Mouse (Mus musculus): ENCODE measurements around the gene H2-Ke6. TPM values are rescaled to one million over a fixed set of nuclear protein-coding genes. Genes with fewer than 3 reads are reported as not detected.
"Not testable (repeated sequence)": the region's sequence is repeated elsewhere in the genome, so short reads cannot be mapped to it uniquely, and the experiment has no call there.

H2-Ke6 gene
- total RNA-seq, 2 experiments from 2014 or later = 80.3 to 82.1 TPM

- no peak for DNase-seq (ENCODE audit: low spot score)
Observed at GRCm38 (mm10) chr17:34029890-34030595, 2.2 kb upstream of the H2-Ke6 start.

- DNase-seq (ENCODE audit: low spot score) = no peak
Observed at GRCm38 (mm10) chr17:34029150-34029889, 1.5 kb upstream of the H2-Ke6 start.

- DNase-seq (ENCODE audit: low spot score) = no peak
Observed at GRCm38 (mm10) chr17:34028501-34029149, 765 bp upstream of the H2-Ke6 start.

- no peak for DNase-seq (ENCODE audit: low spot score)
Observed at GRCm38 (mm10) chr17:34026917-34027655, 774 bp downstream of the H2-Ke6 start.

- DNase-seq (ENCODE audit: low spot score) = no peak
Observed at GRCm38 (mm10) chr17:34026221-34026620, 1.6 kb downstream of the H2-Ke6 start.

GRCm38 (mm10) chr17:34025756-34026151, 2.1 kb downstream of the H2-Ke6 start:
- no peak for DNase-seq (ENCODE audit: low spot score)

- no peak for DNase-seq (ENCODE audit: low spot score)
Observed at GRCm38 (mm10) chr17:34024861-34025755, 2.8 kb downstream of the H2-Ke6 start.

- peak; percentile 87 for DNase-seq (ENCODE audit: low spot score)
Observed at GRCm38 (mm10) chr17:34024317-34024821, 3.5 kb downstream of the H2-Ke6 start, which contains the start of gene Ring1. Ring1 (minus strand) TSS chr17:34024680.

- DNase-seq (ENCODE audit: low spot score) = no peak
Observed at GRCm38 (mm10) chr17:34023678-34024077, 4.2 kb downstream of the H2-Ke6 start.

GRCm38 (mm10) chr17:34022987-34023386, 4.9 kb downstream of the H2-Ke6 start:
- DNase-seq (ENCODE audit: low spot score) = no peak

- DNase-seq (ENCODE audit: low spot score) = no peak
Observed at GRCm38 (mm10) chr17:34022414-34022783, 5.5 kb downstream of the H2-Ke6 start.

GRCm38 (mm10) chr17:34021539-34022413, 6.1 kb downstream of the H2-Ke6 start:
- no peak for DNase-seq (ENCODE audit: low spot score)

- no peak for DNase-seq (ENCODE audit: low spot score)
Observed at GRCm38 (mm10) chr17:34013436-34013835, 14.4 kb downstream of the H2-Ke6 start.

GRCm38 (mm10) chr17:34010156-34010555, 17.7 kb downstream of the H2-Ke6 start:
- no peak for DNase-seq (ENCODE audit: low spot score)

GRCm38 (mm10) chr17:34006570-34006969, 21.3 kb downstream of the H2-Ke6 start:
- no peak for DNase-seq (ENCODE audit: low spot score)

GRCm38 (mm10) chr17:34003426-34003825, 24.4 kb downstream of the H2-Ke6 start:
- DNase-seq (ENCODE audit: low spot score) = no peak

GRCm38 (mm10) chr17:34000796-34001195, 27.1 kb downstream of the H2-Ke6 start:
- not testable (repeated sequence) for DNase-seq (ENCODE audit: low spot score)

GRCm38 (mm10) chr17:34000150-34000537, 27.7 kb downstream of the H2-Ke6 start, which contains the start of gene H2-K1:
H2-K1 (minus strand) TSS chr17:34000347.
- peak; percentile 93 for DNase-seq (ENCODE audit: low spot score)
